Mouse (Mus musculus) CH12F3 (cell line): ENCODE results near the gene Rab5c.

Experiments
- in situ Hi-C: fragments of 300-500 bp; cut with MboI; formaldehyde crosslinking; loops from 2 replicates; pipeline ENCODE4 v1.14.3; 2020; ENCODE audit warnings: low sequenced_read_pairs

Gene Rab5c

GRCm38 (mm10) chr11:100702906-100703305, 35.1 kb downstream of the Rab5c start:
- in situ Hi-C loops, result loop anchor here (10.0 kb wide), 1 partner anchor 208 kb away; no protein-coding TSS in a partner anchor

- in situ Hi-C loops, result loop anchor here (10.0 kb wide), 1 partner anchor 207 kb away; no protein-coding TSS in a partner anchor
Observed at GRCm38 (mm10) chr11:100702081-100702851, 35.7 kb downstream of the Rab5c start.

GRCm38 (mm10) chr11:100701301-100701700, 36.7 kb downstream of the Rab5c start:
- in situ Hi-C loops, result loop anchor here (10.0 kb wide), 1 partner anchor 206 kb away; no protein-coding TSS in a partner anchor

DNA sequence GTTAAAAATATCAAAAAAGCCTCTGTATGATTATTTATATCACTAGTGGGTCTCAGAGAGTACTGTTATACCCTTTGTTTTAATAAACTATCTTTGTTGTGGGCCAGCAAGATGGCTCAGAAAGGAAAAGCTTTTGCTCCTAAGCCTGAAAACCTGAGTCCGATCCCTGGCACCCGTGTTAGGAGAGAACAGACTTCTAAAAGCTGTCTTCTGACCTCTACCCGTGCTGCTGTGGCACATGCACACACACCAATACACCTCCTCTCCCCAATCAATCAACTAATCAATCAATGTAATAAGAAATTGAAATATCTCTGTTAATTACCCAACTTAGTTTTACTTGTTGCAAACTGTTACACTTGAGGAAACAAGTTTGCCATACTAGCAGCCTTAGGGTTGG, 37.3 kb downstream of the Rab5c start:
- in situ Hi-C loops, result loop anchor here (10.0 kb wide), 1 partner anchor 206 kb away; no protein-coding TSS in a partner anchor

DNA sequence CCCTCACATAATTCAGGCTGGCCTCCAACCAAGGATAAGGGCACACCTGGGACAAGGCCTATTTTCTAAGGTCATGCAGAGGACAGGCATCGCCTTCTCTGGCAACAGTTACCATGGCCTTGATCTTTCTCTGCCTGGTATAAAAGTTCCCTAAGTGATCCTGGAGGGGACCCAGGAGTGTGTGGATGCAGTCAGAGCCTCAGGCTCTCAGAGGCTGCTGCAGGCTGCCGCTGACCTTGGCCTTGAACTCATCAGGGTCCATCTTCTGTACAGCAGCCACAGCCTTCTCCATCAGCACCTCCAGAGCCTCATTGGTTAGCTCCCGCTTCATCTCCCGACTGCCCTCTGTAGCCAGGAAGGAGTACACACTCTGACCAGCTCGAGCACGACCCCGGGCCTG, 40.1 kb downstream of the Rab5c start:
- in situ Hi-C loops, result loop anchor here (5.0 kb wide), 2 partner anchors 66 to 126 kb away; partner anchors contain the start of gene Cnp

- in situ Hi-C loops, result loop anchor here (5.0 kb wide), 2 partner anchors 63 to 123 kb away; partner anchors contain the start of gene Cnp
Observed at GRCm38 (mm10) chr11:100694926-100695325, 43.1 kb downstream of the Rab5c start.

DNA sequence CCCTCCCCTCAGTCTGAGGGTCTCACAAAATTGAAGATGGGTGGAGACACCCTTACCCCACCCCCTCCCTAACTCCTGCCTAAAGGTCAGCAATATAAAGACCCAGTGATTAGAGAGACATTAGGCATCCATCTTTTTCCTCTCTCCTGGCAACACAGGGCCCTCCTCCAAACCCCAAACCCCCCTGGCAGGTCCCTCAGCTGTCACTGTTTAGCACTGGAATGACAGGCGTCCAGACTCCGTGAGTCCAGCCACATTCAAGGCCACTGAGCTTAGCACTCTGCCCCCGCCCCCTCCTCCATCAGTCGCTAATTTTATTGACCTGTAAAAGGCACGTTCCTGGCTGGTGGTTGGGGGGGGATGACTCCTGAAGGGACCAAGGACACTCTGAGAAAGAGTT, 44.9 kb downstream of the Rab5c start:
- in situ Hi-C loops, result no loop called here

GRCm38 (mm10) chr11:100692164-100692616, 45.8 kb downstream of the Rab5c start, which contains the start of gene Zfp385c:
TSS of gene Zfp385c (minus strand) at chr11:100692455.
- in situ Hi-C loops, result no loop called here

DNA sequence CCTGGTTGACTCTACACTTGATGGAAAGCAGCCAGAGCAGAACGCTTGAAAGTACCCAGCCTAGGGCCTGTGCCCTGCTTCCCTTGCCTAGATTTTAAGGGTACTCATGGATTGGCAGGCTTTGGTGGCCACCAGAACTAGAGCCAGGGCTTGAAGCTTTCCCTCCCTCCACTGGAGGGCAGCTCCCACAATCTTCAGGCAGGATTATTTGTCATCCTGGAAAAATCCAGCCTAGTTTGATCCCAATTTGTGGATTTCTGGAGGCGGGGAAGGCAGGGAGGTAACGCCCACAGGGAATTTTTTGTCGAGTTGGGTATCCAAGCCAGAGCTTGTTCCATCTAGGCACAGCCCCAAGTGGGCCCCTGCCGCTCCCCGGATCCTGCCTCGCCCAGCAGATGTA, 47.6 kb downstream of the Rab5c start:
- in situ Hi-C loops, result no loop called here

- in situ Hi-C loops, result no loop called here
Observed at GRCm38 (mm10) chr11:100688443-100688842, 49.6 kb downstream of the Rab5c start.

DNA sequence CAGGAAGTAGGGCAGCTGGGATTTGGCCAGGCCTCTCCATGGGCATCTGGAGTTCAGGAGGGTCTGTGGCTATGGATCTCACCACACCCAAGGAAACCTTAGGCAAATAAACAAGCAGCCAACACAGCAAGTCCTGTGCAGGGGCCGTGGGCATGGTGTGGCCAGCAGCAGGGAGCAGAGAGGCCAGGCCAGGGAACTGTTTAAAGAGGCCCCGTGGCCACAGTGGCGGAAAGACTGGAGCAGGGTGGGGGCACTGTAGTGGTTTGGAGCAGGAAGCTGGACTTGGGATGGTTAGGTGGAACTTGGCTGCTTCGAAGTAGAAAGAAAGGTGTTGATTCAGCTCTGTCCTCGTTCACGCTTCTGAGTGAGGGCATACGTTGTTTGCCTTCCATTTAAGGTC, 50.8 kb downstream of the Rab5c start:
- in situ Hi-C loops, result no loop called here

- in situ Hi-C loops, result no loop called here
Observed at GRCm38 (mm10) chr11:100685371-100685770, 52.6 kb downstream of the Rab5c start.

- in situ Hi-C loops, result no loop called here
Observed at GRCm38 (mm10) chr11:100684084-100684483, 53.9 kb downstream of the Rab5c start.

GRCm38 (mm10) chr11:100682526-100682925, 55.5 kb downstream of the Rab5c start:
- in situ Hi-C loops, result no loop called here

DNA sequence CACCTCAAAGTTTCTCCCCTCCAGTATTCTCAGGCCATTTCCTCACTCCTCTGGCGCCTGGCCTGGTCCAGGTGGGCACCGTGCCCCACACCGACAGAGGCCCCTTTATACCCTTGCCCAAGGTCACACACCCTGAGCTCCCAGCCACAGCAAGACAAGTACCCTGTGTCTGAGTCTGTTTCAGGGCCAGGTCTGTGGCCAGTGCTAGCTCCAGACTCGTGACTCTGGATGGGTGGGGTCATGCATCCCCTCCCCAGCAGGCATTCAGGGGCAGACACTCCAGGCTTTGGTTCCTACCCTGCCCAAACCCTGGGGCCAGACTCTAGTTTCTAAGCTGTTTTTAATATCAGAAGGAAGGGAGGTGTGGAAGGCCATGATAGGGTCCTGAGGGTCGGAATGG, 56.2 kb downstream of the Rab5c start:
- in situ Hi-C loops, result no loop called here

- in situ Hi-C loops, result no loop called here
Observed at GRCm38 (mm10) chr11:100677810-100678209, 60.2 kb downstream of the Rab5c start.

DNA sequence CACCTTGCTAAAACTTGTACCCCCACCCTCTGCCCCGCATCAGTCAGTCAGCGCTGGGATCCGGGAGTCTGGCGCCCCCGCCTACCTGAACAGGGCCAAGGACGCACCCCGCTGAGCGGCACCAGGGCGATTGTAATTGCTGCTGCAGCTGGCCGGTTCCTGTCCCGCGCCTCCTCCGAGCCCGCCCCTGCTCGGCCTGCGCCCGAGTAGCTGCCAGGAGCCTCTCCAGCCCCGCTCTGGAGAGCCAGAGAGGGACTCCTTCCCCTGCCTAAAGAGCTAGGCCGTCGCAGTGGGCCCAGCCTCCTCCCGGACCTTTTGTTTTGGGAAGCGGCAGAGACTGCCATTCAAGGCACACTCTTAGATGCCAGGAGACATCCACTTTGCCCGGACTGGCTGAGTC, 64.8 kb downstream of the Rab5c start:
- in situ Hi-C loops, result no loop called here

- in situ Hi-C loops, result no loop called here
Observed at GRCm38 (mm10) chr11:100671956-100672355, 66.1 kb downstream of the Rab5c start.

DNA sequence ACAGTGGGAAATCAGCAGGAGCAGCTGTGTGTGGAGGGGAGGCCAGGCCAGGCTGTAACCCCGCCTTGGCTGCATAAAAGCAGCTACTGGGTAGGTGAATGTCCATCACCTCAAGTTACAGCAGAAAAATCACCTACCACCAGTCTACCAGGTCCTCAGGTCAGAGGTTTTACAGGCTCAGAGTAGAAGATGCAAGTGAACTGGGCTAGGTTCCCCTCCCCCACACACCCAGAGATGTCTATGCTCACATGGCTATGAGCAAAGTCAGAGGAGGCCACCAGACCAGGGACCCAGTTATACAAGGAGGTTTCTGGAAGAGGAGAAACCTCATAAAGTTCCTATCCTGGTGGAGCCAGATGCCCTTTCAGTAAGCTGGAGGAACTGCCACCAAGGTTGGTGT, 67.0 kb downstream of the Rab5c start:
- in situ Hi-C loops, result no loop called here
